Mouse (Mus musculus): Measurements from ENCODE around the gene Tmc4. TPM values are rescaled to one million over a fixed set of nuclear protein-coding genes. Genes with fewer than 3 reads are reported as not detected.

Gene Tmc4
- polyA plus RNA-seq, 1 experiment from 2014 or later: 104 TPM

- peak overlapping the region; percentile 90 for H3K4me2 ChIP-seq (ENCODE audit: low read depth, low read length)
- 53% methylated on average over 4 of the region's 4 CpGs for WGBS
- H3K36me3 ChIP-seq (ENCODE audit: control insufficient read depth, insufficient read depth, low read length): peaks cover 9% of the 10 kb centered on the region
- no peak overlapping the region for H3K27ac ChIP-seq (ENCODE audit: low read length)
- H3K4me1 ChIP-seq (ENCODE audit: control insufficient read depth, insufficient read depth, low read length): peaks cover 30% of the 10 kb centered on the region
- H3K9ac ChIP-seq (ENCODE audit: low read depth, low read length): peak overlapping the region; percentile 100
- H3K9me3 ChIP-seq (ENCODE audit: control insufficient read depth, low read length): no peaks in the 10 kb centered on the region
- ATAC-seq: no peak
- peak overlapping the region; percentile 98 for H3K4me3 ChIP-seq (ENCODE audit: low read length)
- no peaks in the 10 kb centered on the region for H3K27me3 ChIP-seq (replicated peaks; ENCODE audit: control insufficient read depth, insufficient read depth, low read length)
Measured at GRCm38 (mm10) chr7:3646641-3647040, 30.7 kb downstream of the Tmc4 start.

- H3K27ac ChIP-seq (ENCODE audit: low read length): peak overlapping the region; percentile 98; the same call in 1 of the 2 replicates
- 13% methylated on average over 9 of the region's 9 CpGs for WGBS
- peaks cover 30% of the 10 kb centered on the region for H3K4me1 ChIP-seq (ENCODE audit: control insufficient read depth, insufficient read depth, low read length)
- H3K36me3 ChIP-seq (ENCODE audit: control insufficient read depth, insufficient read depth, low read length): peaks cover 4% of the 10 kb centered on the region
- peak overlapping the region; percentile 98 for H3K4me3 ChIP-seq (ENCODE audit: low read length)
- H3K4me2 ChIP-seq (ENCODE audit: low read depth, low read length): peak overlapping the region; percentile 90
- H3K27me3 ChIP-seq (replicated peaks; ENCODE audit: control insufficient read depth, insufficient read depth, low read length): no peaks in the 10 kb centered on the region
- ATAC-seq: no peak
- H3K9me3 ChIP-seq (ENCODE audit: control insufficient read depth, low read length): no peaks in the 10 kb centered on the region
- H3K9ac ChIP-seq (ENCODE audit: low read depth, low read length): peak overlapping the region; percentile 100
Measured at GRCm38 (mm10) chr7:3646188-3646587, 31.2 kb downstream of the Tmc4 start.

GRCm38 (mm10) chr7:3645488-3646025 is 31.8 kb downstream of the Tmc4 start:
- H3K4me2 ChIP-seq (ENCODE audit: low read depth, low read length): peak overlapping the region; percentile 90
- H3K27ac ChIP-seq (ENCODE audit: low read length): peak overlapping the region; percentile 98
- peaks cover 30% of the 10 kb centered on the region for H3K4me1 ChIP-seq (ENCODE audit: control insufficient read depth, insufficient read depth, low read length)
- no peaks in the 10 kb centered on the region for H3K27me3 ChIP-seq (replicated peaks; ENCODE audit: control insufficient read depth, insufficient read depth, low read length)
- peaks cover 7% of the 10 kb centered on the region; the same call in 1 of the 2 replicates for H3K36me3 ChIP-seq (ENCODE audit: control insufficient read depth, insufficient read depth, low read length)
- WGBS: 0% methylated on average over 54 of the region's 58 CpGs
- H3K4me3 ChIP-seq (ENCODE audit: low read length): peak overlapping the region; percentile 98
- peak; percentile 8 for ATAC-seq
- H3K9me3 ChIP-seq (ENCODE audit: control insufficient read depth, low read length): no peaks in the 10 kb centered on the region
- peak overlapping the region; percentile 100 for H3K9ac ChIP-seq (ENCODE audit: low read depth, low read length)

- peak; percentile 99 for ATAC-seq
- H3K27me3 ChIP-seq (replicated peaks; ENCODE audit: control insufficient read depth, insufficient read depth, low read length): no peaks in the 10 kb centered on the region
- peaks cover 9% of the 10 kb centered on the region for H3K36me3 ChIP-seq (ENCODE audit: control insufficient read depth, insufficient read depth, low read length)
- H3K9ac ChIP-seq (ENCODE audit: low read depth, low read length): peak within 1 kb of the TSS; percentile 100
- under 1% methylated on average over 55 of the region's 58 CpGs for WGBS
- peak within 1 kb of the TSS; percentile 98 for H3K27ac ChIP-seq (ENCODE audit: low read length)
- peak within 1 kb of the TSS; percentile 90 for H3K4me2 ChIP-seq (ENCODE audit: low read depth, low read length)
- H3K9me3 ChIP-seq (ENCODE audit: control insufficient read depth, low read length): no peaks in the 10 kb centered on the region
- peak within 1 kb of the TSS; percentile 98 for H3K4me3 ChIP-seq (ENCODE audit: low read length)
- peaks cover 30% of the 10 kb centered on the region for H3K4me1 ChIP-seq (ENCODE audit: control insufficient read depth, insufficient read depth, low read length)
Measured at GRCm38 (mm10) chr7:3644672-3645487, 32.5 kb downstream of the Tmc4 start, which contains the start of gene Cnot3. Cnot3 (plus strand) TSS chr7:3645268.

DNA sequence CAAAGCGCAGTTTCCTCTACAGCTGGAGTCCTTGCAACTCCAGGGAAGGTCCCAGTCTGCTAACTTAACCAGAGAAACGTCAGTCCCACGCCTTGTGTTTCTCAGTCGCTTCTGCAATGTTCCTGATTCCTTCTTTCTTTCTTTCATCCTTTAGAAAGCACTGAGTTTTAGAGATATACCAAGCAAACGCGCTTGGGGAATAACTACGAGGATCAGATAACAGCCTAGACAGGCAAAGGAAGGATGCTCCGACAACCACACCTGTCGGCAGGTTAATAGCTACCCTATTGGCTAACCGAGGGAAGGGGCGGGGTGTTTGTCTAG is 33.0 kb downstream of the Tmc4 start:
- Histone ChIP-seq H3K4me1 (ENCODE audit: control insufficient read depth, insufficient read depth, low read length) (peaks cover 28% of the 10 kb centered on the region), H3K36me3 (ENCODE audit: control insufficient read depth, insufficient read depth, low read length) (peaks cover 15% of the 10 kb centered on the region), H3K4me3 (ENCODE audit: low read length) (peak overlapping the region; percentile 46), H3K27ac (ENCODE audit: low read length) (peak overlapping the region; percentile 54), H3K9ac (ENCODE audit: low read depth, low read length) (0 out of 2 replicates have a peak overlapping the region, but pooled peaks have one; percentile 43), H3K9me3 (ENCODE audit: control insufficient read depth, low read length) (no peaks in the 10 kb centered on the region), H3K27me3 (replicated peaks; ENCODE audit: control insufficient read depth, insufficient read depth, low read length) (no peaks in the 10 kb centered on the region), H3K4me2 (ENCODE audit: low read depth, low read length) (peak overlapping the region; percentile 69)
- WGBS: under 1% methylated on average over 11 of the region's 11 CpGs
- ATAC-seq: peak; percentile 0

DNA sequence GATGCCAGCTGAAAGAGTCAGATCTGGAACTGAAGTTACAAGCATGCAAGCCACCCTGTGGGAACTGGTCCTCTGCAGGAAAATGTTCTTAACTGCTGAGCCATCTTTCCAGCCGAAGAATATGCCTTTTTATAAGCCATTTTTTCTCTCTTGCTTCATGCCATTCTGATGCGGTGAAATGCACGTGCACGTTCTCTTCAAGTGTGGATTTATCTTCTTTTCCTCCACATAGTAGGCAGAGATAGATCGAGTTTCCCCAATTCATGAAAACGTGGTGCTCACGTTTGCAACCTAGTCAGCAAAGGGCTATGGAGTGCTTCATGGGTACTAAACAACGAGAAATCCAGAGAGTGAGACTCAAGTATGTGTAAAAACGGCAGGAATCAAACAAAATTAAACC is 33.5 kb downstream of the Tmc4 start:
- no peak for ATAC-seq
- 18% methylated on average over 9 of the region's 9 CpGs for WGBS
- H3K27me3 ChIP-seq (replicated peaks; ENCODE audit: control insufficient read depth, insufficient read depth, low read length): no peaks in the 10 kb centered on the region
- H3K4me2 ChIP-seq (ENCODE audit: low read depth, low read length): peak overlapping the region; percentile 69
- H3K9ac ChIP-seq (ENCODE audit: low read depth, low read length): peak overlapping the region; percentile 43
- peak overlapping the region; percentile 46 for H3K4me3 ChIP-seq (ENCODE audit: low read length)
- peaks cover 16% of the 10 kb centered on the region for H3K36me3 ChIP-seq (ENCODE audit: control insufficient read depth, insufficient read depth, low read length)
- peak overlapping the region; percentile 54; the same call in 1 of the 2 replicates for H3K27ac ChIP-seq (ENCODE audit: low read length)
- H3K9me3 ChIP-seq (ENCODE audit: control insufficient read depth, low read length): no peaks in the 10 kb centered on the region
- peaks cover 28% of the 10 kb centered on the region for H3K4me1 ChIP-seq (ENCODE audit: control insufficient read depth, insufficient read depth, low read length)

DNA sequence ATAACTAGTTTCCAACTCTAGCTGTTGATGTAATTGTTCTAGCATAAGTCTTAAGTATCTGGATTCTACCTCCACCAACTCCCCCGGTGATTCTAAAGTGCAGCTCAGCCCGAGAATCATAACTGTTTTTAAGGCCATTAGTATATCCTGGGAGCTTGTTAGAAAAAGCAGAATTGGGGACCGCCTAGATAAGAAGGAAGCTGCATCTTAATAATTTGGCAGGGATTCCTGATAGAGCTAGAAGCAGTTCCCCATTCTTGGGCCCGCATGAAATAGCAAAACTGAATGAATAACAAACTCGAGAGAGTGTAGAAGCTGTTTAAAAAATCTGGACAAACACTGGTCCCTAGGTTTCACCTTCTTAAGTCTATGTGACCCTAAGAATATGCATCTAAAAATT is 33.9 kb downstream of the Tmc4 start:
- 64% methylated on average over 5 of the region's 5 CpGs for WGBS
- Histone ChIP-seq H3K4me1 (ENCODE audit: control insufficient read depth, insufficient read depth, low read length) (peaks cover 27% of the 10 kb centered on the region), H3K27ac (ENCODE audit: low read length) (no peak overlapping the region), H3K9me3 (ENCODE audit: control insufficient read depth, low read length) (no peaks in the 10 kb centered on the region), H3K4me3 (ENCODE audit: low read length) (no peak overlapping the region), H3K9ac (ENCODE audit: low read depth, low read length) (no peak overlapping the region), H3K36me3 (ENCODE audit: control insufficient read depth, insufficient read depth, low read length) (peaks cover 18% of the 10 kb centered on the region), H3K4me2 (ENCODE audit: low read depth, low read length) (no peak overlapping the region), H3K27me3 (replicated peaks; ENCODE audit: control insufficient read depth, insufficient read depth, low read length) (no peaks in the 10 kb centered on the region)
- ATAC-seq: no peak

- H3K36me3 ChIP-seq (ENCODE audit: control insufficient read depth, insufficient read depth, low read length): no peaks in the 10 kb centered on the region
- H3K27me3 ChIP-seq (replicated peaks; ENCODE audit: control insufficient read depth, insufficient read depth, low read length): no peaks in the 10 kb centered on the region
- H3K4me1 ChIP-seq (ENCODE audit: control insufficient read depth, insufficient read depth, low read length): peaks cover 14% of the 10 kb centered on the region
- ATAC-seq: peak; percentile 7
- peak overlapping the region; percentile 57 for H3K4me3 ChIP-seq (ENCODE audit: low read length)
- H3K4me2 ChIP-seq (ENCODE audit: low read depth, low read length): peak overlapping the region; percentile 84
- H3K9ac ChIP-seq (ENCODE audit: low read depth, low read length): peak overlapping the region; percentile 74
- H3K27ac ChIP-seq (ENCODE audit: low read length): no peak overlapping the region
- WGBS: 50% methylated on average over 3 of the region's 3 CpGs
- no peaks in the 10 kb centered on the region for H3K9me3 ChIP-seq (ENCODE audit: control insufficient read depth, low read length)
Measured at GRCm38 (mm10) chr7:3630478-3630815, 46.9 kb downstream of the Tmc4 start.

- Histone ChIP-seq H3K4me2 (ENCODE audit: low read depth, low read length) (peak within 1 kb of the TSS; percentile 96), H3K4me3 (ENCODE audit: low read length) (peak within 1 kb of the TSS; percentile 57), H3K4me1 (ENCODE audit: control insufficient read depth, insufficient read depth, low read length) (peaks cover 14% of the 10 kb centered on the region), H3K27me3 (replicated peaks; ENCODE audit: control insufficient read depth, insufficient read depth, low read length) (no peaks in the 10 kb centered on the region), H3K27ac (ENCODE audit: low read length) (peak within 1 kb of the TSS; percentile 53), H3K9ac (ENCODE audit: low read depth, low read length) (peak within 1 kb of the TSS; percentile 74), H3K36me3 (ENCODE audit: control insufficient read depth, insufficient read depth, low read length) (no peaks in the 10 kb centered on the region), H3K9me3 (ENCODE audit: control insufficient read depth, low read length) (no peaks in the 10 kb centered on the region)
- whole genome bisulfite sequencing: under 1% methylated on average over 47 of the region's 47 CpGs
- ATAC-seq: peak; percentile 94
Measured at GRCm38 (mm10) chr7:3629543-3630477, 47.5 kb downstream of the Tmc4 start, which contains the start of the genes Tfpt and Prpf31. Tfpt (minus strand) TSS chr7:3629929. Prpf31 (plus strand) TSS chr7:3629985.

Data from intestine, embryonic 16.5 days (tissue).